Mouse (Mus musculus): ENCODE data around the gene Dap. TPM values are rescaled to one million over a fixed set of nuclear protein-coding genes. Genes with fewer than 3 reads are reported as not detected.

Dap gene
- polyA plus RNA-seq, 1 experiment from 2014 or later: 132 TPM

- 82% methylated on average over 9 of the region's 9 CpGs for whole genome bisulfite sequencing
- Histone ChIP-seq H3K27me3 (replicated peaks; ENCODE audit: control insufficient read depth, insufficient read depth, low read length) (no peaks in the 10 kb centered on the region), H3K36me3 (ENCODE audit: control insufficient read depth, insufficient read depth, low read length) (no peaks in the 10 kb centered on the region), H3K4me3 (ENCODE audit: low read depth, low read length) (no peak overlapping the region), H3K4me1 (ENCODE audit: control insufficient read depth, insufficient read depth, low read length) (no peaks in the 10 kb centered on the region), H3K9ac (ENCODE audit: low read depth, low read length) (no peak overlapping the region), H3K4me2 (ENCODE audit: low read depth, low read length) (no peak overlapping the region), H3K9me3 (ENCODE audit: control insufficient read depth, low read length) (no peaks in the 10 kb centered on the region), H3K27ac (replicated peaks; ENCODE audit: low read depth, low read length) (no peak overlapping the region)
- no peak for DNase-seq (ENCODE audit: low spot score)
- no peak for ATAC-seq (ENCODE audit: low read depth)
Observed at GRCm38 (mm10) chr15:31262361-31262760, 38.2 kb downstream of the Dap start.

DNA sequence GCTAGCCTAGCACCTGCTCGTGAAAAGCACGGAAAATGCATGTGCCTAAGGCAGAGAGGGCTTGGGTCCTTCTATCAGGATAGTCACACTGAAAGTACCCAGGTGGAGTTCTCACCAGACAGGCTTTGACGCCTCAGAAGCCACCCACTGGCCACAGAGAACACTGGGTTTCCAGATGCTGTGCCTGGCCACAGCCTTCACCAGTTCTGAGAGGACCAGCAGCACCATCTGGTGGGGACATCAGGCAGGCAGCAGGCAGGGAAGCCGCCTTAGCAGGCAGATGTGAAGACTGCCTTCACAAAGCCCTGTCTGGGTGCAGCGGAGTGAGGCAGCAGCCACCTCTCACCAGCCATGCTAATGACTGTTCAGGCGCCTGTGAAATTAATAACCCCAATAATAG is 40.7 kb downstream of the Dap start:
- Histone ChIP-seq H3K9ac (ENCODE audit: low read depth, low read length) (no peak overlapping the region), H3K36me3 (ENCODE audit: control insufficient read depth, insufficient read depth, low read length) (no peaks in the 10 kb centered on the region), H3K4me1 (ENCODE audit: control insufficient read depth, insufficient read depth, low read length) (no peaks in the 10 kb centered on the region), H3K9me3 (ENCODE audit: control insufficient read depth, low read length) (no peaks in the 10 kb centered on the region), H3K4me3 (ENCODE audit: low read depth, low read length) (no peak overlapping the region), H3K27ac (replicated peaks; ENCODE audit: low read depth, low read length) (no peak overlapping the region), H3K27me3 (replicated peaks; ENCODE audit: control insufficient read depth, insufficient read depth, low read length) (no peaks in the 10 kb centered on the region), H3K4me2 (ENCODE audit: low read depth, low read length) (no peak overlapping the region)
- DNase-seq (ENCODE audit: low spot score) (peak; percentile 86), ATAC-seq (ENCODE audit: low read depth) (peak; percentile 85)
- WGBS: 33% methylated on average over 6 of the region's 6 CpGs

GRCm38 (mm10) chr15:31265404-31265803 is 41.3 kb downstream of the Dap start:
- Histone ChIP-seq H3K4me3 (ENCODE audit: low read depth, low read length) (no peak overlapping the region), H3K9ac (ENCODE audit: low read depth, low read length) (no peak overlapping the region), H3K4me2 (ENCODE audit: low read depth, low read length) (no peak overlapping the region), H3K27ac (replicated peaks; ENCODE audit: low read depth, low read length) (no peak overlapping the region), H3K9me3 (ENCODE audit: control insufficient read depth, low read length) (no peaks in the 10 kb centered on the region), H3K4me1 (ENCODE audit: control insufficient read depth, insufficient read depth, low read length) (no peaks in the 10 kb centered on the region), H3K27me3 (replicated peaks; ENCODE audit: control insufficient read depth, insufficient read depth, low read length) (no peaks in the 10 kb centered on the region), H3K36me3 (ENCODE audit: control insufficient read depth, insufficient read depth, low read length) (no peaks in the 10 kb centered on the region)
- ATAC-seq (ENCODE audit: low read depth) (no peak), DNase-seq (ENCODE audit: low spot score) (no peak)
- WGBS: 84% methylated on average over 8 of the region's 8 CpGs

- no peak overlapping the region for H3K4me3 ChIP-seq (ENCODE audit: low read depth, low read length)
- no peaks in the 10 kb centered on the region for H3K9me3 ChIP-seq (ENCODE audit: control insufficient read depth, low read length)
- H3K4me2 ChIP-seq (ENCODE audit: low read depth, low read length): no peak overlapping the region
- no peaks in the 10 kb centered on the region for H3K4me1 ChIP-seq (ENCODE audit: control insufficient read depth, insufficient read depth, low read length)
- WGBS: 81% methylated on average over 12 of the region's 12 CpGs
- H3K27me3 ChIP-seq (replicated peaks; ENCODE audit: control insufficient read depth, insufficient read depth, low read length): no peaks in the 10 kb centered on the region
- ATAC-seq (ENCODE audit: low read depth): no peak
- no peak for DNase-seq (ENCODE audit: low spot score)
- H3K36me3 ChIP-seq (ENCODE audit: control insufficient read depth, insufficient read depth, low read length): no peaks in the 10 kb centered on the region
- no peak overlapping the region for H3K27ac ChIP-seq (replicated peaks; ENCODE audit: low read depth, low read length)
- no peak overlapping the region for H3K9ac ChIP-seq (ENCODE audit: low read depth, low read length)
Observed at GRCm38 (mm10) chr15:31265845-31266244, 41.7 kb downstream of the Dap start.

- Histone ChIP-seq H3K4me1 (ENCODE audit: control insufficient read depth, insufficient read depth, low read length) (no peaks in the 10 kb centered on the region), H3K4me2 (ENCODE audit: low read depth, low read length) (no peak overlapping the region), H3K36me3 (ENCODE audit: control insufficient read depth, insufficient read depth, low read length) (peaks cover 7% of the 10 kb centered on the region; the same call in 1 of the 2 replicates), H3K9me3 (ENCODE audit: control insufficient read depth, low read length) (no peaks in the 10 kb centered on the region), H3K27me3 (replicated peaks; ENCODE audit: control insufficient read depth, insufficient read depth, low read length) (no peaks in the 10 kb centered on the region), H3K27ac (replicated peaks; ENCODE audit: low read depth, low read length) (no peak overlapping the region), H3K9ac (ENCODE audit: low read depth, low read length) (no peak overlapping the region), H3K4me3 (ENCODE audit: low read depth, low read length) (no peak overlapping the region)
- 91% methylated on average over 6 of the region's 6 CpGs for WGBS
- ATAC-seq (ENCODE audit: low read depth) (no peak), DNase-seq (ENCODE audit: low spot score) (no peak)
Observed at GRCm38 (mm10) chr15:31268148-31268547, 44.0 kb downstream of the Dap start.

DNA sequence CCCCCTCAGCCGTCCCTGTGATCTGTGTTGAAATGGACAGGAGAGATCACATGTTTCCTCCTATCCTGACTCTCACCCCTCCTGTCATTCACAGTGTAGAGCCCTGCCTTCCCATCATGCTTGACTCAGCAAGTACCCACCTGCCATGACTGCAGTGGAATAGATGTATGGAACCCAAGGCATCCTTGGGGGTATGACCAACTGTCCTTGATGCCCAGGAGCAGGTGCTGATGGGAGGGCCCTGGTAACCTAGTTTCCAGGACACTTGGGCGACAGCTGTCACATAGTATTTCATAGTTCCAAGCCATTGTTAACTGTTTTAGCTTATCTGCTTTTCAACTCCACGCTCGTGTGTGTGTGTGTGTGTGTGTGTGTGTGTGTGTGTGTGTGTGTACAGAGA is 45.4 kb downstream of the Dap start:
- Histone ChIP-seq H3K4me1 (ENCODE audit: control insufficient read depth, insufficient read depth, low read length) (no peaks in the 10 kb centered on the region), H3K4me2 (ENCODE audit: low read depth, low read length) (no peak overlapping the region), H3K9ac (ENCODE audit: low read depth, low read length) (no peak overlapping the region), H3K9me3 (ENCODE audit: control insufficient read depth, low read length) (no peaks in the 10 kb centered on the region), H3K27ac (replicated peaks; ENCODE audit: low read depth, low read length) (no peak overlapping the region), H3K27me3 (replicated peaks; ENCODE audit: control insufficient read depth, insufficient read depth, low read length) (no peaks in the 10 kb centered on the region), H3K4me3 (ENCODE audit: low read depth, low read length) (no peak overlapping the region), H3K36me3 (ENCODE audit: control insufficient read depth, insufficient read depth, low read length) (peaks cover 21% of the 10 kb centered on the region)
- DNase-seq (ENCODE audit: low spot score) (peak; percentile 58), ATAC-seq (ENCODE audit: low read depth) (peak; percentile 69)
- 89% methylated on average over 4 of the region's 4 CpGs for WGBS

- ATAC-seq (ENCODE audit: low read depth) (no peak), DNase-seq (ENCODE audit: low spot score) (no peak)
- Histone ChIP-seq H3K27me3 (replicated peaks; ENCODE audit: control insufficient read depth, insufficient read depth, low read length) (no peaks in the 10 kb centered on the region), H3K4me2 (ENCODE audit: low read depth, low read length) (no peak overlapping the region), H3K4me1 (ENCODE audit: control insufficient read depth, insufficient read depth, low read length) (no peaks in the 10 kb centered on the region), H3K27ac (replicated peaks; ENCODE audit: low read depth, low read length) (no peak overlapping the region), H3K36me3 (ENCODE audit: control insufficient read depth, insufficient read depth, low read length) (peaks cover 24% of the 10 kb centered on the region), H3K9me3 (ENCODE audit: control insufficient read depth, low read length) (no peaks in the 10 kb centered on the region), H3K4me3 (ENCODE audit: low read depth, low read length) (no peak overlapping the region), H3K9ac (ENCODE audit: low read depth, low read length) (no peak overlapping the region)
- WGBS: 75% methylated on average over 6 of the region's 7 CpGs
Observed at GRCm38 (mm10) chr15:31272695-31273094, 48.6 kb downstream of the Dap start.

DNA sequence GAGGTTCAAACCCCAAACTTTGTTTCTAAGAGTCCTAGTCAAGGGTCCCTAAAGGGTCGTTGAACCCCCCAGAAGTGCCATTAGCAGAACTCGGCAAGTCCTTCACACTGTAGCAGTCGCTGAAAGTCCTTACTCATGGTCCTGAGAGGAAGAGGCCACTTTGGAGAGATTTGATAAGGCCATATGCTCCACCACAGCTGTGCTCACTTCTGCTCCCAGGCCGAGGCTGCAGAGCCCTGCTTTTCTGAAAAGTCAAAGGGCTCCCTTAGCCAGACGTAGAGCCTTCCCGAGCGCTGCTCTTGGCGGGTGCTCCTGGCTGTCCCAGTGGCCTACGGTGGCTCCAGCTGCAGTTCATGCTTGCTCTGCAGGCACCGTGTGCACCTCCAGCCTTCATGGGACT is 49.4 kb downstream of the Dap start:
- no peak overlapping the region for H3K4me3 ChIP-seq (ENCODE audit: low read depth, low read length)
- ATAC-seq (ENCODE audit: low read depth): no peak
- peaks cover 24% of the 10 kb centered on the region for H3K36me3 ChIP-seq (ENCODE audit: control insufficient read depth, insufficient read depth, low read length)
- no peak overlapping the region for H3K4me2 ChIP-seq (ENCODE audit: low read depth, low read length)
- H3K27ac ChIP-seq (replicated peaks; ENCODE audit: low read depth, low read length): no peak overlapping the region
- 69% methylated on average over 10 of the region's 10 CpGs for WGBS
- H3K9me3 ChIP-seq (ENCODE audit: control insufficient read depth, low read length): no peaks in the 10 kb centered on the region
- H3K27me3 ChIP-seq (replicated peaks; ENCODE audit: control insufficient read depth, insufficient read depth, low read length): no peaks in the 10 kb centered on the region
- no peaks in the 10 kb centered on the region for H3K4me1 ChIP-seq (ENCODE audit: control insufficient read depth, insufficient read depth, low read length)
- H3K9ac ChIP-seq (ENCODE audit: low read depth, low read length): no peak overlapping the region
- no peak for DNase-seq (ENCODE audit: low spot score)

GRCm38 (mm10) chr15:31278090-31278489 is 54.0 kb downstream of the Dap start:
- H3K4me1 ChIP-seq (ENCODE audit: control insufficient read depth, insufficient read depth, low read length): no peaks in the 10 kb centered on the region
- DNase-seq (ENCODE audit: low spot score): no peak
- no peak overlapping the region for H3K9ac ChIP-seq (ENCODE audit: low read depth, low read length)
- H3K4me2 ChIP-seq (ENCODE audit: low read depth, low read length): no peak overlapping the region
- H3K9me3 ChIP-seq (ENCODE audit: control insufficient read depth, low read length): no peaks in the 10 kb centered on the region
- H3K27me3 ChIP-seq (replicated peaks; ENCODE audit: control insufficient read depth, insufficient read depth, low read length): no peaks in the 10 kb centered on the region
- peaks cover 18% of the 10 kb centered on the region for H3K36me3 ChIP-seq (ENCODE audit: control insufficient read depth, insufficient read depth, low read length)
- WGBS: 64% methylated on average over 4 of the region's 4 CpGs
- no peak for ATAC-seq (ENCODE audit: low read depth)
- no peak overlapping the region for H3K4me3 ChIP-seq (ENCODE audit: low read depth, low read length)
- no peak overlapping the region for H3K27ac ChIP-seq (replicated peaks; ENCODE audit: low read depth, low read length)

All from embryonic facial prominence, embryonic 14.5 days (tissue).